Mouse (Mus musculus) ES-Bruce4 (cell line): ENCODE measurements around the gene Klhdc10.

ENCODE experiments used
- CTCF ChIP-seq: IDR thresholded peaks from one replicate; pipeline ENCODE4 v1.8.1; 2011; ENCODE audit warnings: low read depth, low read length
- EP300 ChIP-seq: IDR thresholded peaks from 2 replicates; pipeline ENCODE4 v1.6.1; 2011; ENCODE audit warnings: low read depth, low read length; ENCODE audit not compliant: insufficient read depth
- POLR2A ChIP-seq: IDR thresholded peaks from one replicate; pipeline ENCODE4 v1.8.1; 2011; ENCODE audit warnings: low read length; ENCODE audit not compliant: insufficient read depth

GRCm38 (mm10) chr6:30477784-30478183 is 76.1 kb downstream of the Klhdc10 start:
- TF ChIP-seq POLR2A (no peak), CTCF (no peak), EP300 (no peak)
